Mouse (Mus musculus) heart, adult 8-10 months (tissue): ENCODE results near the gene Fggy. TPM values are rescaled to one million over a fixed set of nuclear protein-coding genes. Genes with fewer than 3 reads are reported as not detected.

Experiments
- DNase-seq: peaks from one replicate; pipeline ENCODE4 v3.0.0; 2022; ENCODE audit warnings: low spot score
- total RNA-seq, 4 experiments: library from RNA; stranded (reverse); gene quantifications; 2 replicates each; pipeline ENCODE4 v1.2.4; 2022

Fggy gene
- total RNA-seq, 4 experiments from 2014 or later, result 8.2 to 12.0 (median 9.5) TPM

DNA sequence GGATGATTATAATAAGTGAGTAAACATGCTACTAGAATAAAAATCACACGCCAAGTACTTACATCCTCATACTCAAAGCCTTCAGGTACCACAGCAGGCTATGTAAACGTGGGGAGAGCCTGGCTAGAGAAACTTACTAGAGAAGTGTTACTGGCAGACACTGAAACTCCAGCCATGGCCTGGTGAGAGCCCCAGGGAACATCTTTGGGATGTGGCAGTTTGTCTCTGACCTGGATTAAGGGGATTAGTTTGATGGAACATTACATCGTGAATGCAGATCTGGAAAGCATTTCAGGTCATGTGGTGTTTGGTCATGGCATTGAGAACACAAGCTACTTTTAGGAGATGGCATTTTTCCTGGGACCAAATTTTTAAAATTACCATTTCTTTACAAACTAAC lies 303.3 kb downstream of the Fggy start:
- DNase-seq, result no peak

GRCm38 (mm10) chr4:95861074-95861473 lies 303.8 kb downstream of the Fggy start:
- DNase-seq, result no peak

DNA sequence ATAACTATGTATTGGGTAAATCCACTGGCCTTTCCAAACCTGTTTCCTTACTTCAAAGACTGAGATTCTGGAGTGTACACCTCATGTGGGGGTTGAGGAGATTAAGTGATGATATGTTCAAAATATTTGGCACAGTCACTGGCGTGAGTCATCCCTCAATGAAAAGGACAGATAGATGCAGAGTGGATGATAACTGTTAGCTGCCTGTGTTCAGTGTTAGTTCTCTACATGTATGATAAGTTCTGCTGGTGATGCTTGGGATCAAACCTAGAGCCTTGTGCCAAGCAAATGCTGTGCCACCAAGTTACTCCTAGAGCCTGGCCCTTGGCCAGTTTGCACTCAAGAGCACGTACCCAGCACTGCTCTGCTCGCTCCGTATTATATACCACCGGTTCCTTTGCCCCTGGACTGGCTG lies 304.4 kb downstream of the Fggy start:
- DNase-seq, result no peak

- DNase-seq, result no peak
Observed at GRCm38 (mm10) chr4:95862276-95862675, 305.0 kb downstream of the Fggy start.

GRCm38 (mm10) chr4:95862781-95863499 lies 305.6 kb downstream of the Fggy start:
- no peak for DNase-seq

DNA sequence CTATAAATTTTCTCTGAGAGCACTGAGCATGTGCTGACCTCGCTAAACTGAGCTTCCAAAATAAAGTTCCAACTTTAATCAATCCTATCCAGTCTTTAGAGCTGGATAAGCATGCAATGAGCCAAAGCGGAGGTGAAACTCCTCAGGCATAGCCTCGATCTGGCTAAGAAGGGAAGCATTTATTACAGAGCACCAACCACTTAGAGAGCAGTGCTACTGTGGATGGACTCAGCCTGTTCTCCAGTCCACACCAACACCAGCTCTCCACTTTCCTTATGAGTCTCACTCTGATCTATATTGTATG lies 306.1 kb downstream of the Fggy start:
- no peak for DNase-seq

DNA sequence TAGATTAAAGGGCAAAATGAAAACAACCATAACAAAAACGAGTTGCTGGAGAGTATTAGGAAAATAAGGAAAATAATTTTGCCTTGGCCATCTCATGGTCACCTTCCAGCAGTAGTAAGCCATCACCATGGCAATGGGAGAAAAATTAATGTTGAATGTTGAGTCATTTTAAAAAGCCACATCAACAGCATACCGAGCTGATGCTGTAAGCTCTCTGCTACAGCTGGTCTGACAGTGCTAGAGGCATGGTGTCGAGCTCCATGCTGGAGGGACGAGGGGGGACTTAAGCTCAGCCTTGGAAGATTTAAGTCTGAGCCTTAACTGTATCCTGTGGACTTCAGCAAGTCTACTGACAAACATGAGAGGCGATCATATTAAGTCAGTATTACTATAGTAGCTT lies 307.9 kb downstream of the Fggy start:
- DNase-seq, result no peak

DNA sequence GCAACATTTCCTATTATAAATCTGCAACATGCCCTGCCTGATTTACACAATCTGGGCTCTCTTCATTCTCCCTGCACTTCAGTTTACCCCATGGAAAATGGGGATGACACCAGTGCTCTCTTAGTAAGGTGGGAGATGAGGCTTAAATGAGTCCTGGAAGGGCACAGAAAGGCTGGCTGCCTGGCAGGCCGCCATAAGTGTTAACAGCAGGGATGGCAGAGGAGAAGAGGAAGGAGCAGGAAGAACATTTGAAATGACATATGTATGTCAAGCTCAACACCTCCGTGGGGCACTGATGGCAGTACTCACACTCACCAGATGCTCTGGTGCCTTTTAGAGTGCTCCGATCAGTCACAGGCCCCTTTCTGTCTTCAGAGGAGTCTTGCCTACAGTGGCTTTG lies 308.6 kb downstream of the Fggy start:
- DNase-seq, result no peak

- no peak for DNase-seq
Observed at GRCm38 (mm10) chr4:95867103-95867502, 309.8 kb downstream of the Fggy start.

GRCm38 (mm10) chr4:95868348-95868747 lies 311.0 kb downstream of the Fggy start:
- DNase-seq, result no peak

- peak; percentile 69 for DNase-seq
Observed at GRCm38 (mm10) chr4:95871216-95871881, 314.0 kb downstream of the Fggy start.

- DNase-seq, result no peak
Observed at GRCm38 (mm10) chr4:95875896-95876295, 318.6 kb downstream of the Fggy start.

DNA sequence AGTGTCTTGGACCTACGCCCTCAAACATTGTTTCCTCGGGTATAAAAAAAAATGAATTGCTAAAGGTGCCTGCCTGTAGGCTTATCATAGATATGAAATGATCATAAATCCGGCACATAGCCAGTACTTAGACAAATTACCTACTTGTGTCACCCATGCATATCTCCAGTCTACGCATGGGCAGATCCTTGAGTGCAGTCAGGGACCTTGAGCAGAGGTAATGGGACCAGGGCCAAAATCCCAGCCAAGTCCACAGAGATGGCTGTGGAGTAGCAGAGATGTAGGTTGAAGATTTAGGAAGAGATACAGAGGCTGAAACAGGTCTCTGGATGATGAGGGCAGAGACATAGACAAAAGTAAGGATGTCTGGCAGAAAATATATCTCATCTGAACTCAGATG lies 320.1 kb downstream of the Fggy start:
- no peak for DNase-seq

DNA sequence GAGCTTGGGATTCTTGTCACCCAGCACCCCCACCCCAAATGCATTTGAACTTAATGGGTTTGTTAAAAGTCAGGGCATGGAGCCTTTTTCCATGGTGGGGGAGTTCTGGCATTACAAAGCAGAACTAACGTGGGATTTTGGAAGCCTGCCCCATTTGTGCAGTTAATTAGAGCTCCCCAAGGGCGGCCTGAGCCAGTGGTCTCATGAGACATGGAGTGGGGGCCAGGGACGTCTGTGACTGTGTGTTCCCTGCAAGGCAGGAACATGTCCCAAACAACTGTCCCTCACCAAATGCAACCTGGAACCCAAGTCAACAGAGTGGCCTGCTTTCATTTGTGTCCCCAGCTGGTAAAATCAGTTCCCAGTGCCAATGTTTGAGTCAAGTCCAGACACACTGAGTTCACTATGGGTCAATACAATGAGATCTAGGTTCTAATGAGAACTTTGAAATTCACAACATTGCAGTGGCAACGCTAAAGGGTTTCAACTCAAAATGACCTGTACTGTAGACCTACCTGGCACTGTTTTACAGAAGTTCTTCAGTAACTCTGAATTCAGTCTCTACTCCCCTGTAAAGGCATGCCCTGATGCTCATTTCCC lies 324.5 kb downstream of the Fggy start:
- DNase-seq, result no peak

DNA sequence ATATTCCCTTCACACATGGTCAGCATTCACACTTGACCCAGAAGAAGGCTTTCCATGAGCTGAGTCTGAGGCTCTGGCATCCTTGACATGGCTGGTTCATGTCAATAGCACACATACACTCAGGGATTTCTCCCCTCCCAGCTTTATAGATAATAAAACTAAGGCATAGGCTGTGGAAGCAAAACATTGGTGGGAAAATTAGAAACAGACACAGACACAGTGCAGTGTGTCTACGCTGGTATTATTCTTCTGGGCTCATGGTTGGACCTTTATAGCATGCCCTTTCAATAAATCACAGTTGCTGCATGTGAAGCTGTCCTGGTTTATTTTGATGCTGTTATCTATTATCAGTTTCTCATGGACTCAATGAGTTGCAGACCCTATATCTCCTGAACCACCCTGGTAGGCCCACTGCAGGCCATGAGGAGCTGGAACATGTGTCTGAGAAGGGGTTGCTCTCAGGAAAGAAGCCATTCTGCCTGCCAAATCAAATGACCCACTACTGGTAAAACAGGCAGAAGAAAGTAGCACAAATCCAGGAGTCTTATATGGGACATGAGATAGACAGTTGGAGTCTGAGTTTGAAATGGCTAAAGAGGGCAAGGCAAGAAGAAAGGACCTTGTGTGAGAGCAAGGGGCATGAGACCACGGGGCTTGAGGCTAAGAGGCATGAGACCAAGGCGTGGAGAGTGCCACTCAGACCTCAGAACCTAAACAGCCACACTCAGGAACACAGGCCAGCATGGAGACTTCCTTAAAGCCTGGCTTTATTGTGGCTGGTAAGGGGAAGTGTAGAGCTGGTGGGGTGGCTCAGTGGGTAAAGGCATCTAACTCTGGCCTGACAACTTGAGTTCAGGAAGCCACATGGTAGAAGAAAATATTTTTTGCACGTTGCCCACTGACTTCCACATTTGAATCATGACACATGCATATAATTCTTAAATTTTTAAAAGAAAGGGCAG lies 327.2 kb downstream of the Fggy start:
- DNase-seq, result no peak

GRCm38 (mm10) chr4:95895199-95895754 lies 338.0 kb downstream of the Fggy start:
- no peak for DNase-seq

GRCm38 (mm10) chr4:95896571-95896970 lies 339.3 kb downstream of the Fggy start:
- DNase-seq, result no peak

DNA sequence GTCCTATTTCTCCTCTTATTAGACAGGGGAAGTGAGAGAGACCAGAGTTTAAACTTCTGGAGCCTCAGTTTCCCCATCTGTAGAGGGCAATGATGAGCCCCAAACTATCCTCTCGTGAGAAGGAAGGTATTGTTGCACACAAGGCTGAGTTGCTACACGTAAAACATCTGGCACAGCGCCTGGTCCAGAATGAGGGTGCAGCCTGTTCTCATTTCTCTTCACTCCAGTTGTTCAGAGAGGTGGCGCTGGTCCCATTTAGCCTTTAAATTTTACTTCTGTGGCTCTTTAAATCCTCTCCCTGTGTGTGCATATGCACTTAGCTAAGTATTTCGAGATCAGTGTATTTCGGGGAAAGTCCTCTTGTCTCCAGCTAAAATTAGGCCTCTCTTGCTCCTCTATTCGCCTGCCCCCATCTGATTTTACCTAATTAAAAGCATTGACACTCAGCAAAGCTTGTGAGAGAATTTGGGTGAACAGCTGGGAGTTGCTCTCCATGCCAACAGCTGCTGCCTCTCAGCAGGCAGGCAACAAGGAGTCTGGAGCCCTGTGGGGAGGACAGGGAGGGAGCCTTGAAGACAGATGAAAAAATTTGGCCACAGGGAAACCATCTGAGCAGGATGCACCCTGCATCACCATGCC lies 340.0 kb downstream of the Fggy start:
- DNase-seq, result peak; percentile 2

DNA sequence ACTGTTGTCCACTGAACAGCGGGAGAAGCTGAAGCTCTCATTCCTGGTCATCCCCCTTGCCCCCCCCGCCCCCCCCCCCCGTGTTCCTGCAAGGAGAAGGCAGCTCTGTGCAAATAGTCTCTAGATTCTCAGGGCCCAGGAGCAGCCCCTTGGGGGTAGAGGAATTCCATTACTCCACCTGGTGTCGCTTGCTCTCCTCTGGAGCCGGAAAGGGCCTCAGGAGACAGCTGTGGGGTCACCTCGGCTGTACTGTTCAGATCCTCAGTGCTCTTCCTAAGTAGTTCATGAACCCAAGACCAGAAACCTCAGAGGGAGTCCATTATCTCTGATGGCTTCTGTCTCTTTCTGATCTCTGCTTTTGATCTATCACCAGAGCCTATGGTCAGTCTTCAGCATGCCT lies 341.4 kb downstream of the Fggy start:
- no peak for DNase-seq

GRCm38 (mm10) chr4:95899926-95900712 lies 342.8 kb downstream of the Fggy start:
- no peak for DNase-seq
